Mouse (Mus musculus) small intestine, adult 2 months (tissue): ENCODE results near the gene Gpx3.

Source experiments
- CTCF ChIP-seq: fragments of 200-500 bp; IDR thresholded peaks from 2 replicates; pipeline ENCODE4 v1.5.1; 2012; ENCODE audit warnings: low read depth, mild to moderate bottlenecking, control low read depth, inconsistent platforms, low read length, moderate library complexity, mixed read lengths; ENCODE audit not compliant: insufficient replicate concordance, insufficient read length; ENCODE audit errors: extremely low read depth
- POLR2A ChIP-seq: fragments of 200-500 bp; IDR thresholded peaks from 2 replicates; pipeline ENCODE4 v1.6.1; 2012; ENCODE audit warnings: low read depth, mild to moderate bottlenecking, control low read depth, inconsistent platforms, low read length, moderate library complexity

GRCm38 (mm10) chr11:54928219-54928618, 26.0 kb downstream of the Gpx3 start:
- no peak for TF ChIP-seq CTCF
- TF ChIP-seq POLR2A = no peak
